ENCODE assay signal across 9 mouse cellular contexts in the genomic region with DNA sequence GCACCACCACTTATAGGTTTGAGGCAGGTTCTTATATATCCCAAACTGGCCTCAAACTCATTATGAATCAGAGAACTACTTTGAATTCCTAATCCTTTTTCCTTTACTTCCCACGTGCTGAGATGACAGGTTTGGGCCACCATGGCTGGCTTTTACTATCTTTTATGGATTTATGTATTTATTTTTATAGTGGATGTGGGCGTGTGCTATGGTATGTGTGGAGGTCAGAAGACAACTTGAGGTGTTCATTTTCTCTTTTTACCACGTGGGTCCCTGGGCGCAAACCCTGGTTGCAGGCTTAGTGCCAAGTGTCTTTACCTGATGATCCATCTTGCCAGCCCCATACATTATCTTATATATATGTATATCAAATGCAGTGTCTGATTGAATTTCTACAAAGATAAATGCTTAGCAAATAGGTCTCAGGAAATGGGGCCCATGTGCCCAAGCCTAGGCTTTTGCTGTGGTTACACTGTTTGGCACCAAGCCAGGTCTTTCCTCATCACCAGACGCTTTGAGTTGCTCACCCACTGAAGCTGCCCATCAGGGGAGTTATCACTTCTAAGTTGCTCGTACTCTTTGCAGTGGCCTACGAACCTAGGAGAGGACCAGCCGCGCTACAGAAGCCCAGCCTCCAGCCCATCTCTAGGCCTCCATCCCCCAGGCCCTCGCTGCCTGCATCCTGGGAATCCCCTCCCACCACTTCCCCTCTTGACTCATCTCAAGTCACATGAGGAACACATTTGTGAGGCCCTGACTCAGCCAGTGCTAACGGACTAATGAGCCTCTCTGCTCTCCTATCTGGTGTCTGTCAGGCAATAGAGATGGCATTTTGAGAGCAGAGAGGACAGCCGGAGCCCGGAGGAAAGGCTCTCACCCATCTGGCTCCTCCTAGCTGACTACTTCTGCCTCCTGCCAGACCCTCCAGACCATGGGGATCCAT. TPM values are rescaled to one million over a fixed set of nuclear protein-coding genes. Genes with fewer than 3 reads are reported as not detected.
A peak's percentile ranks its signal among the peaks of the same experiment; 100 is the strongest.
DNase-seq lines count a peak whose midpoint lies in the region; ATAC-seq lines count a peak whose summit lies in the region.
"Had no signal": no experiment of that assay in that cellular context is flagged by ENCODE, and none has a peak within 500 bp of the region (broad histone marks: within the 10 kb centered on the region; RNA-seq: fewer than 3 reads in every experiment).

No protein-coding gene starts in this region.

- H3K4me3 ChIP-seq in megakaryocyte, embryonic 14.5 days (replicated peaks): peak overlapping the region; percentile 87
- H3K4me3 ChIP-seq in forebrain, embryonic 16.5 days (replicated peaks; ENCODE audit: low read length): no peak overlapping the region
- H3K4me3 ChIP-seq: hindbrain, embryonic 15.5 days had no signal

- no peak overlapping the region for H3K27ac ChIP-seq in forebrain, embryonic 16.5 days (ENCODE audit: low read length)
- H3K27ac ChIP-seq: hindbrain, embryonic 15.5 days had no signal

- intact Hi-C loops in gastrocnemius, postnatal 36 days (cut with DNase I): no loop called here

- peaks cover 39% of the 10 kb centered on the region for H3K36me3 ChIP-seq in megakaryocyte, embryonic 14.5 days (replicated peaks; ENCODE audit: low read length)
- H3K36me3 ChIP-seq in forebrain, embryonic 16.5 days (ENCODE audit: control insufficient read depth, insufficient read depth): no peaks in the 10 kb centered on the region
- H3K36me3 ChIP-seq: hindbrain, embryonic 15.5 days had no signal

- no peak overlapping the region for H3K4me2 ChIP-seq in forebrain, embryonic 16.5 days (ENCODE audit: low read length)
- H3K4me2 ChIP-seq: hindbrain, embryonic 15.5 days had no signal

- no peak for ATAC-seq in forebrain, embryonic 16.5 days

- no peaks in the 10 kb centered on the region for H3K27me3 ChIP-seq in megakaryocyte, embryonic 14.5 days (replicated peaks)
- no peaks in the 10 kb centered on the region for H3K27me3 ChIP-seq in forebrain, embryonic 16.5 days (replicated peaks; ENCODE audit: control insufficient read depth, insufficient read depth, low read length)
- H3K27me3 ChIP-seq: hindbrain, embryonic 15.5 days had no signal

- WGBS in forebrain, embryonic 16.5 days: 68% methylated on average over 13 of the region's 13 CpGs

- H3K9ac ChIP-seq in forebrain, embryonic 16.5 days (replicated peaks; ENCODE audit: low read depth, low read length): no peak overlapping the region
- H3K9ac ChIP-seq: hindbrain, embryonic 15.5 days had no signal

- H3K9me3 ChIP-seq in megakaryocyte, embryonic 14.5 days: no peaks in the 10 kb centered on the region
- no peaks in the 10 kb centered on the region for H3K9me3 ChIP-seq in forebrain, embryonic 16.5 days (ENCODE audit: control insufficient read depth, low read length)
- H3K9me3 ChIP-seq: hindbrain, embryonic 15.5 days had no signal

- H3K4me1 ChIP-seq in megakaryocyte, embryonic 14.5 days: peaks cover 98% of the 10 kb centered on the region
- no peaks in the 10 kb centered on the region for H3K4me1 ChIP-seq in forebrain, embryonic 16.5 days (replicated peaks; ENCODE audit: control insufficient read depth, insufficient read depth, low read length)

- peak; percentile 34 for DNase-seq in right cerebral cortex, adult 18-20 months
- DNase-seq in right cerebral cortex, postnatal 14 days: no peak
- peak; percentile 79 to 92 for DNase-seq in adrenal gland, adult (ENCODE audit: inconsistent age in 2 of 2, low spot score in 1 of 2)
- peak; percentile 21 to 46 for DNase-seq in gastrocnemius, postnatal 36 days
- peak; percentile 31 for DNase-seq in kidney, postnatal 14 days
- DNase-seq in thymus, postnatal 4 days: peak; percentile 69

RNA-seq across cellular contexts. Expression of gene Ankdd1a, which starts 21.4 kb away (rescaled TPM):
- total RNA-seq in gastrocnemius, postnatal 36 days (2021): not detected
- 2.0 TPM in 1 of 2 replicates, not detected in the other for polyA plus RNA-seq in megakaryocyte, embryonic 14.5 days (2012; ENCODE audit: insufficient read depth, low replicate concordance)
- 0.24 and 0.46 TPM in 2 replicates for polyA plus RNA-seq in forebrain, embryonic 16.5 days (2015; fragmentation: Nextera tagmentation; extraction: Ambion mirVana)

RNA-seq across cellular contexts. Expression of gene Plekho2, which starts 38.4 kb away (rescaled TPM):
- total RNA-seq in gastrocnemius, postnatal 36 days (2021): 1 to 10 TPM; 5.2 to 5.9 TPM
- 198 and 329 TPM in 2 replicates for polyA plus RNA-seq in megakaryocyte, embryonic 14.5 days (2012; ENCODE audit: insufficient read depth, low replicate concordance)
- polyA plus RNA-seq in forebrain, embryonic 16.5 days (2015; fragmentation: Nextera tagmentation; extraction: Ambion mirVana): 4.7 and 5.7 TPM in 2 replicates

RNA-seq across cellular contexts. Expression of gene Pif1, which starts 45.6 kb away (rescaled TPM):
- total RNA-seq in gastrocnemius, postnatal 36 days (2021): under 1 TPM in 1 of 2 experiments, not detected in 1; 0.92 TPM
- 3.9 and 6.9 TPM in 2 replicates for polyA plus RNA-seq in megakaryocyte, embryonic 14.5 days (2012; ENCODE audit: insufficient read depth, low replicate concordance)
- 8.9 and 10.2 TPM in 2 replicates for polyA plus RNA-seq in forebrain, embryonic 16.5 days (2015; fragmentation: Nextera tagmentation; extraction: Ambion mirVana)

Comparison
In these comparisons a context has a peak if more than half of its experiments do, and no peak if none do; other contexts are left out.
1. RNA of gene Plekho2, which starts 38.4 kb away (polyA plus RNA-seq): 198 to 329 TPM in megakaryocyte, embryonic 14.5 days; 4.7 to 5.7 TPM in forebrain, embryonic 16.5 days; every median in the first group is over 10 times any median in the second.